Mouse (Mus musculus): ENCODE measurements around the gene Pianp.

Gene Pianp

DNA sequence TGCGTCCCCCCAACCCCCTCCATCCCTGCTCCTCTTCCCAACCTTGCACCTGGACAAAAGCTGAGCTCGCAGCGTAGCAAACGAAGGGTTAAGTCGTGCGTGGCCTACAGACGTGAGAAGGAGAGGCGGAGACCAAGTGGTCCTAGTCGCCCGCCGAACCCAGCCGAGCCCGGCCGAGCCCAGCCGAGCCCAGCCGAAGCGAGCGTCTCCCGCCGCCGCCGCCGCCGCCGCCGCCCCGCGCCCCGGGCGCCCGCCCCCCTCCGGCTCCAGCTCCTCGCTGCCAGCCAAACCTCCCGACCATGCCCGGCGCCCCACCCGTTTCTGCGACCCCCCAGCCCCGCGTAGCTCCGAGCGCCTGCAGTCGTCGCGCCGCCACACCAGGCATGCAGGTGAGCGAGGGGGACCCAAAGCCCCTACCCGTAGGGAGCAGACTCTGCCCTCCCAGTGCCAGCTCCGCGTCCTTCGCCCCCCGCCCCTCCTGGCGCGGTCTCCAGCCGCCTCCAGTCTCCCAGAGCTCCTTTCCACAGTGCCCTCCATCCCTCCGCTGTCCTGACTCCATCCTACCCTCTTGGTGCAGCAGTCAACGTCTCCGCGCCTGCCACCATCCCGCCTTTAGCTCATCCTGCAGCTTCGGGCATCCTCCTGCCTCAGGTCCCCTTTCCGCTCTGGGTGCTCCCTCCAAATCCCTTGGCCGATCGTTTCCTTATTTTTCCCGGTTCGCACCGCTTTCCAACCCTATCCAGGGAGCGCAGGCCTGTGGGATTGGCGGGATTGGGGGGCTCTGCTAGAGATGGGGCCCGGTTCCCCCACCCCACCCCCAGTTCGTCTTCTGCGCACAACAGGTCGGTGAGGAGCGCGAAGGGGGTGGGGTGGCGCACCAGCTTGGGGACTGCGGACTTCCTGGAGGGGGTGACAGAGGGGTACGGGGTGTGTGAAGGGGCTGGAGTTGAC is at the start of gene Pianp:
Pianp (plus strand) TSS at position 144 of the 951 bp plus-strand sequence.
- DNase-seq (ENCODE audit: low read depth): peak; percentile 79

DNA sequence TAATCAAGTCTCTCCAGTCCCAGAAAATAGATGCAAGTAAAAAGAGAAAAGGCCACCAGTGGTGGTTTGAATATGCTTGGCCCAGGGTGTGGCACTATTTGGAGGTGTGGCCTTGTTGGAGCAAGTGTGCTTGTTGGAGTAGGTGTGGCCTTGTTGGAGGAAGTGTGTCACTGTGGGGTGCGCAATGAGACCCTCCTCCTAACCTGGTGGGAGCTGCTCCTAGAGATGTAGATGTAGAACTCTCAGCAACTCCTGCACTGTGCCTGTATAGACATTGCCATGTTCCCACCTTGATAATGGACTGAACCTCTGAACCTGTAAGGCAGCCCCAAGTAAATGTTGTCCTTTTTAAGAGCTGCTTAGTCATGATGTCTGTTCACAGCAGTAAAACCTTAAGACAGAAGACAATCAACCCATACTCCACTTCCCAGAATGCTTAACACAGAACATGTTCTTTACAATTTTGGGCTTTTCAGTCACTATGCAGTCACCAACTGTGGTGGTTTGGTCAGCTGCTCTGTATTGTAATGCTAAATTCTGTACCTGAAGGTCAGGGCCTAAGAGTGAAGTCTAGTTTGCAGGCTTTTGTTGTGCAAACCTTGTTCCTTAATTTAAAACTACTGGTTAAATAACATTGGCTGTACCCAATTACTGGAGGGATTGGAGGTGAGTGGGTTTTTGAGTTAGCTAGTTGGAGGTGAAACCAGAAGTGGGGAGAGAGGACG is 42.3 kb upstream of the Pianp start:
- DNase-seq (ENCODE audit: low read depth): no peak

DNA sequence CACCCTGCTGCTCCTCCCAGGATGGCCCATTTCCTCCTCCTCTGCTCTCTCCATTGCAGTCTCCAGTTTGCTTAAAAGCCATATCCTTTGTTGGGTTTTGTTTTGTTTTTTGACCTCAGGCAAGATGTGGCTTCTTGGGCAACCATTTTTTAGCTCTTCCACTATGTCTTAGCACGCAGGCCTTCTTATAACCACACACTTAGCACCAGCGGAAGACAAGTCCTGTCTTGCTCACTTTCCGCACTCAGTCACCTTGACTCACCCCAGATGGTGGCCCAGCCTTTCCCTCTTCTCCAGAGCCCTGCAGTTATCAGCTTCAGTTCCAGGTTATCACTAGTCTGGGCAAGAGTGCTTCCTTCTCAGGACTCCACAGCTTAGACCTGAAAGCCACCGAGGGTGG is 41.3 kb upstream of the Pianp start:
- DNase-seq (ENCODE audit: low read depth): no peak

DNA sequence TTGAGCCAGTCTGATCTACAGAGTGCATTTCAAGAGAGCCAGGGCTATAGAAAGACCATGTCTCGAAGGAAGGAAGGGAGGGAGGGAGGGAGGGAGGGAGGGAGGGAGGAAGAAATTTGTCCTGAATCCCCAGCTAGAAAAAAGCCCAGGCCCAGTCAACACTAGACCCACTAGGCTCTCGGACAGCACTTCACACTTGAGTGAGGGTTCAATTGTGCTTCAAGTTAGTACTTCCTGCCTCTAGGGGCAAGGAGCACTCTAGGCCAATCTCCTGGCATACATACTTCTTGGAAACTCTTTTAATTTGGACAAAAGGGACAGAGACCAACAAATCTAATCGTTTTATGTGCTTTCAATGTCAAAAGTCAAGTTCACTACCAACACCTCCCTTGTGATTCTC is 38.4 kb upstream of the Pianp start:
- no peak for DNase-seq (ENCODE audit: low read depth)

DNA sequence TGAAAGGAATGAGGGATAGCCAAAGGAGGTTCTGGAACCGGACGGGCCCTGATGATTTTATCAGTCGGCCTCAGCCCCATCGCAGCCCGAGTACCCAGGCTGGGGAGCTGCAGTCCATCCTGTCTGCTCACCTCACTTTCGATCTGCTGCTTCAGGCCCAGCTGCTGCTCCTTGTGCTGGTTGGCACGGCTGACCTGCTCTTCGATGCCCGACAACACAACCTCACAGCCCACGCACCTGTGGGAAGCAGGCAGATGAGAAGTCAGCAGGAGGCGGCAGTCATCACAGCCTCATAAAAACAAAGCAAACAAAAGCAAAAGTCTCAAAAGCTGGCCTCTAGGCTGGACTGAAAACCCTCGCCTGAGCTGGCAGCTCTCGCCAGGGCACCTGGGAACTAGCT is 36.5 kb upstream of the Pianp start:
- DNase-seq (ENCODE audit: low read depth): no peak

DNA sequence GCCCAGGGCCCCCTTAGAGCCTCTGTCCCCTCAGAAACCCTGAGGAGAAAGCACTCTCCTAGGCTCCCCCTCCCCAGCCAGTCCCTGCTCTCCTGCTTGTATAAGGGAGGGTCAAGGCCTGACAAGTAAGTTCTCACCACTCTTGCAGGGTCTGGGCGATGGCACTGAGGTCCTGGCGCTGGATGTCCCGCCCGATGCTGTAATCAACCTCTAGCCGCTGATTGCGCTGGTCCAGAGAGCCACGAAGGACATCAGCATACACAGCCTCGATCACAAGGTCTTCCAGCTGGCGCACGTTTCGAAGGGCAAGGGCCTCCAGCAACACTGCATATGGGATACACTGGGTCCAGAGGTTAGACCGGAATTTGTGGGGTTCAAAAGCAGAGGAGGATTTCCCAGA is 35.5 kb upstream of the Pianp start:
- no peak for DNase-seq (ENCODE audit: low read depth)

DNA sequence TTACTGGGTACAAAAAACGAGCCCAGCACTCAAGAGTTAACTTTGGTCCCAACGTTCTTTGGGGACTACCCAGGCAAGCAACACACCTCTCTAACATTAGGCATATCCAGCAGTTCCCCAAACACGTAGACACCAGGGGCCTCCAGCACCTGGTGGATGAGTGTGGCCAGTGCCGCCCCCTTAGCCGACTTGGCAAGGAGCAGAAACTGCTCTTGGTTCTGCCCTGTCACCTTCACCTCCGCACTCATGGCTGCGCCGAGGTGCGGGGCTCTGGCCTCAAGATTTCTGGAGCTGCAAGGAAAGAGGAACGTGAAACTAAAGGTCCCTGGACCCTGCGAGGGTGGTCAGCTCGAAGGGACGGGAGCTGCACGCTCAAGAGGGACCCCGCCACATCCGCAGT is 31.9 kb upstream of the Pianp start:
- DNase-seq (ENCODE audit: low read depth): no peak

DNA sequence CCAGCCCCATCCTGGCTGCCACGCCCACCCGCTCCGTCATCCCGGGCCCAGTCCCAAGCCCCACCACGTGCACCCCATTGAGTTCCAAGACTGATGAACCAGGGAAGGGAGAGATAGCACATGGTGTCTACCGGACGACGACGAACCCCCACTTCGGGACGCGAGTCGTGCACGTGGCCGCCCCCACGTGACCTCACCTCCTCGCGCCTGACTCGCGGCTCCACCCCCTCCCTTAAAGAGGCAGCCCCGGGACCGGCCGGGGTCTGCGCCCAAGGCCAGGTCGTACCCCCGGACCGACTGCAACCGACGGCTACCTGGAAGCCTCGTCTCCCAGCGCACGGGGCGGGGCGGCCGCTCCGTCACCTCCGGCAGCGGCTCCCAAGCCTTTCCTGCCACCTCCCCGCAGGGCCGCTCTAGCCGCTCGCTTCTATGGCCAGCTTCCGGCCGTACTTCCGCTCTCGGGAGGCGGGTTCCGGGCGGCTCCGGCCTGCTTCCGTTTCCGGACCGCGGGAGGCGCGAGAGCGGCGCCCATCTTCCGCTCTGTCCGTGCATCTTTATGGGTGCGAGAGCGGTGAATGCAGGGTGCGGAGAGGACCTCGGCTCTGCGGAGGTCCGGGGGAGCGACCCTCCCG is 31.3 kb upstream of the Pianp start, which contains the start of gene Cops7a:
Cops7a (minus strand) TSS at position 451 of the 632 bp plus-strand sequence.
- peak; percentile 95 for DNase-seq (ENCODE audit: low read depth)

DNA sequence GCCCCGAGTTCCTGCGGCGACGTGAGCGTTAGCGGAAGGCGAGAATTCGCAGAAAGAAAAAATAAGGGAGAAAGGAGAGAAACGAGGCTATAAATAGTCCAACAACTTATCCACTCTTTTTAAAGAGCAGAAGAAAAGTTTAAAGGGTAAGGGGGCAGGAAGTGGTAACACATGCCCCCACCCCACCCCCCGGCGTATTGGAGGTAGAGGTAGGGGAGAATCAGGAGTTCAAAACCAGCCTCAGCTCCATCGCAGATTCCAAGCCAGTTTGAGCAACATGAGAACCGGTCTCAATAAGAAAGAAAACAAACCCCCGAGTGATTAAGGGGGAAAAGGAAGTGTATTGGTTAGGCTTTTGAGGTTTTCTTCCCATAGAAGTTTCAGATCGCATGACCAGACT is 30.7 kb upstream of the Pianp start:
- DNase-seq (ENCODE audit: low read depth): no peak

DNA sequence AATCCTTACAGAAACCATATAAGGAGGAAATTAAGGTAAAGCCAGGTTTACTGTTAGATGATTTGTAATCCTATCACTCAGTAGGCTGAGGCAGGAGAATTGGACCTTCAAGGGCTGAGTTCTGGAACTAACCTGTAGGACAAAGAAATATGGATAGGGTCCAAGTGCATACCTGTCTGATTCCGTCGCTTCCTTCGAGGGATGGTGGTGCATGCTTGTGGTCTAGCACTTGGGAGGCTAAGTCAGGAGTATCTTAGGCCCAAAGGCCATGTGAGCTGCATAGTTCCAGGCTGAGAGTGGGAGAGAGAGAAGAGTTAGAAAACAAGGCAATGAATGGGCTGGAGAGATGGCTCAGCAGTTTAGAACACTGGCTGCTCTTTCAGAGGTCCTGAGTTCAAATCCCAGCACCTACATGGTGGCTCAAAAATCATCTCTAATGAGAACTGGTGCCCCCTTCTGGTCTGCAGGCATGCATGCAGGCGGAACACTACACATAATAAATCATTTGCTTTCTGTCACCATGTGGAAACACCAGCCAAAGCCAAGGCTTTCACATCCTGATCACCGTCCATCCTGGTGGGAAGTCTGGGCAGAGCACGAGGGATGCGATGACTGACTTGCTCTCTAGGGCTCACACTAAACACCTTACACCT is 29.9 kb upstream of the Pianp start:
- peak; percentile 64 for DNase-seq (ENCODE audit: low read depth)

DNA sequence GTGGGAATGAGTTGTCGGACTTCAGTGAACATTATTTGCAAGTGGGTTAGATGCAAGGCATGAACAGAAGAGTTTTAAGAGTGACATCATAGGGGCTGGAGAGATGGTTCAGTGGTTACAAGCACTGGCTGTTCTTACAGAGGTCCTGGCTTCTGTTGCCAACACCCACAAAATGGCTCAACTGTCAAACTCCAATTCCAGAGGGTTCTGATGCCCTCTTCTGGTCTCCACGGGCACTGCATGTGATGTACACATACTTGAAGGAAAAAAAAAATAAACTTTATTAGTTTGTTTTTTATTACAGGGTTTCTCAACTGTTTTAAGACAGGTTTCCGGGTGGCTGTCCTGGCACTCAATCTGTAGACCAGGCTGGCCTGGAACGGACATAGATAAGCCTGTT is 28.7 kb upstream of the Pianp start:
- DNase-seq (ENCODE audit: low read depth): peak; percentile 79

DNA sequence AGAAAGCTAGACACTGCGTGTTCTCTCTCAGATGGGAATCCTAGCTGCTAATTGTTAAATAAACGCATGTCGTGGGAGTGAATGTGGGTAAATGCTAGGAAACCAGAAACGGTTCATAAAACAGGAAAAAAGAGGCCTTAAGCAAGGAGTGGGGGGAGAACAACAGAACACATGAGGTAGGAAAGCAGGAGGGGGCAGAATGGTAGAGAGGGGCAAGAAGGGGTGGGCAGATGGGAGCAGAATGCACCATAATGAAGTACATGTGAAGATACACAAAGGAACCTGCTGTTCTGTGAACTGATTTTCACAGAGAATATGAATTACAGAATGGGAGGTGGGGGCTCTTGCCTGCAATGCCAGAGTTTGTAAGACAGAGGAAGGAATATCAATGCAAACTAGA is 4.3 kb upstream of the Pianp start:
- no peak for DNase-seq (ENCODE audit: low read depth)

DNA sequence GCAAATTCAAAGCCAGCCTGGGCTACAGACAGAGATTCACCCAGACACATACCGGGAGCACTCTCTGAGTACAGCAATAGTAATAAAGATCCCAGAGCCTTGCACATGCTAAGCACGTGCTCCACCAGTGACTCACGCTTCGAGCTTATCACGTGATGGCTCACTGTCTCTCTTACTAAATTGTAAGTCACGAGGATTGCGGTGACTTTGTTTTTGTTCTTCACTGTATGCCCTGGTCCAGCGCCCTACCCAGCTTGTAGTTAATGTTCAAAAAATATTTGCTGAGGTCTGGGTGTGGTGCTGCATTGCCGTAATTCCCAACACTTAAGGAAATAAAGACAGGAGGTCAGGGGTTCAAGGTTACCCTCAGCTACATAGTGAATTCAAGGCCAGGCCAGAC is 3.1 kb upstream of the Pianp start:
- DNase-seq (ENCODE audit: low read depth): no peak

DNA sequence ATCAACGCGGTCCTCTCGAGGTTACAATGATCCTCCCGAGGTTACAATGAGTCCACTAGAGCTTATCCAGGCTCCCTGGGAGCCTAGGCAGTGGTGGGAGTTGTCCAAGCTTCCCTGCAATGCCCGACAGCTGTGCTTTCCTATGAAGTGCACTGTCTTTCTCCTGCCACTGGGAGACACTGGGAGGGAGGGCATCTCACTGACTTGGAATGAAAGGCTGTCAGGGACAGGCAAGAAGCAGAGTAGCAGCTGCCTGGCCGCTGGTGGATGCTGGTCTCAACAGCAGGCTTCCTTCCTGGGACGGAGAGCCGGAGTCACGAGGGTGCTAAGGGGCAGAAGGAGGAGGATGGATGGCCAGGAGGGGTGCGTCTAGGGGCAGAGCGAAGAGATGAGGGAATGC is 2.6 kb upstream of the Pianp start:
- DNase-seq (ENCODE audit: low read depth): no peak

DNA sequence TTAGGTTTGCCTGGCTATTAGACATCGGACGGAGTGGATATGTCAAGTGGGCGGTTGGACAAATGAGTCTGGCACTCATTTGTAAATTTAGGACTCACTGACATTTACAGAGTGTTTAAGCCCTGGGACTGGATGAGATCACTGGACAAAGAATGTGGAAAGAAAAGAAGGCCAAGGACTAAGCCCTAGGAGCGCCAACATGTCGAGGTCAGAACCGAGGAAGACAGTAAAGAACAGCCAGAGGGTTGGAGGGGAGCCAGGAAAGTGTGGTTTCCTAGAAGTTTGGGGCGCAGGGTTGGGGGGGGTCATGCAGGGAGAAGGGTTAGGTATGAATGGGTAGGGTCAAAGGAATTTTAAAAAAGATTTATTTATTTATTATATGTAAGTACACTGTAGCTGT is 1.2 kb upstream of the Pianp start:
- DNase-seq (ENCODE audit: low read depth): no peak

DNA sequence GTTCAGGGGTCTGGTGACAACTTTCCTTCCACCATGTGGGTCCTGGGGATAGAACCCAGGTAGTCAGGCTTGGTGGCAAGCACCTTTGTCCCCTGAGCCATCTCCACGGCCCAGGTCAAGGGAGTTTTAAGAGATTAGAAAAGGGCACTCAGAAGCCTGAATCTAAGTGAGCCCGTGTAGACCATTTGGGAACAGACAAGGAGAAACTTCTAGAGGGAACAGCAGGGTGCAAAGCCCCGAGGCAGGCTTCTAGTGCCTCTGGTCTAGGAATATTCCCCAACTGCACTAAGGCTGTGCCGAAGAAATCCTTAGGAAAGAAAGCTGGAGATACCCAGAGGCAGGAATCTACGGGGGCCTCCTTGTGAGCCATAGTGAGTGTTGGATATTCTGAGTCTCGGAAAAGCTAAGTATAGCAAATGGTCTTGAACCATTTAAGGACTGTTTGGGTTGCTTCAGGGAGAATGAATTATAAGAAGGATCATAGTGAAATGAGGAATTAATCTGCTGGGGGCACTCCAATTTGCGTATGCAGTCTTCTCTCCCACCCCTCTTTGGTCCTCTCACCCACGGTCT is 577 bp upstream of the Pianp start:
- DNase-seq (ENCODE audit: low read depth): no peak

DNA sequence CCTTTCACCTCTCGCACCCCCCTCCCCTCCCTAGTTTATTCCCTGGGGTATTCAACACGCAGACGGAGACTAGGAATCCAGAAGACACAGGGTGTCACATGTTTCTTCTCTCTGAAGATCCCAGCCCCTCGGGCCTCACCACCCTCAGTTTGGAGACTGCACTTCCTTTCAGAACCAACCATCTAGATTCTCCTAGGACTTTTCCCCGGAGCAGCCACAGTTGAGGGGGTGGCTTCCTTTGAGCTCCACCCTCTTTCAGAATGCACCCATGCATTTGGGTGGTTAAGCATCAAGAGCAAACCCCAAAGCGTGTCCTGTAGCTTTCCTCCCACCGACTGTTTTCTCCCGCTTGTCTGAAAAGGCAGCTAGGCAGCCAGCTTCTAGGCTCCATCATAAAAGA is 1.6 kb downstream of the Pianp start:
- DNase-seq (ENCODE audit: low read depth): peak; percentile 33

DNA sequence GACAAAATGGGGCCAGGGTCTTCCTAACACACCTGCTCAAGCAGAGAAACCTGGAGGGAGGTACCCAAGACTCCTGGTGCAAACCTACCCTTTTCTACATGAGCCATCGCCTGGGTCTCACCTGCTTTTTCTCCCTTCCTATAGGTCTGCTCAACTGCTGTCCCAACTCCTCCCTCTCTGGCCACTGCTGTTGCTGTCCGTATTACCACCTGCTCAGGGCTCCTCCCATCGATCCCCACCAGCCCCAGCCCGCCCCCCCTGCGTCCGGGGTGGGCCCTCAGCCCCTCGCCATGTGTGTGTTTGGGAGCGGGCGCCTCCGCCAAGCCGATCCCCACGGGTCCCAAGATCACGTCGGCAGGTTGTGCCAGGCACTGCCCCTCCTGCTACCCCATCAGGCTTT is 2.6 kb downstream of the Pianp start:
- no peak for DNase-seq (ENCODE audit: low read depth)

DNA sequence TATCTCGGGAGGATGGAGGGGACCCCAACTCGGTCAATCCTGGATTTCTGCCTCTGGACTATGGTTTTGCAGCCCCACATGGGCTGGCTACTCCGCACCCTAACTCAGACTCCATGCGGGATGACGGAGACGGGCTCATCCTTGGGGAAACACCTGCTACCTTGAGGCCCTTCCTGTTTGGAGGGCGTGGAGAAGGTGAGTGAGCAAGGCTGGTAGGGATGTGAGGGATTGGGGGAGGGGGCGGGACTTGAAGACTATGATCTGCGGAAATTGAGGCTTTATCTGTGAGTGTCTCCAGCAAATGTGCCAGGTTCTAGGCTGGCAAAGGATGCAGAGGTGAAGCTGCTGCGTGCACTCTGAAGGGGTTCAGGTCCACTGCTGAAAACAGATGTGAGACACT is 3.1 kb downstream of the Pianp start:
- DNase-seq (ENCODE audit: low read depth): no peak

DNA sequence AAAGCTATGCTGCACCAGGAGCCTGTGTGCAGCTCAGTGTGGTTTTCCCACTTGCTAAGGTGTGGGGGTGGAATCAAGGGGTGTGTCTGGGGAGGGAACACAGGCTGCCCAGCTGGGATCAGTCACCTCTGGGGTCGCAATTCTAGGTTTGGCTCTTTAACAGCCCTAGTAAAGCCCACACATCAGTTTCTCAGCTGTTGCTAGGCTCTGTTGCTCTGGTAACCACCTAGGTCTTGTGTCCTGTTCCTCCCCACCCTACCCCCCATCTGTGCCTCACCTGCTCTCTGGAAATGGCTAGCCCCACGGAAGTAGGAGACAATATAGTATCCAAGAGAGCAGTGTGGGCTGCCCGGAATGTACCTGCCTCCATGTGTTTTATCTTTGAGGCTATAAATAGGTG is 7.2 kb downstream of the Pianp start:
- DNase-seq (ENCODE audit: low read depth): no peak

DNA sequence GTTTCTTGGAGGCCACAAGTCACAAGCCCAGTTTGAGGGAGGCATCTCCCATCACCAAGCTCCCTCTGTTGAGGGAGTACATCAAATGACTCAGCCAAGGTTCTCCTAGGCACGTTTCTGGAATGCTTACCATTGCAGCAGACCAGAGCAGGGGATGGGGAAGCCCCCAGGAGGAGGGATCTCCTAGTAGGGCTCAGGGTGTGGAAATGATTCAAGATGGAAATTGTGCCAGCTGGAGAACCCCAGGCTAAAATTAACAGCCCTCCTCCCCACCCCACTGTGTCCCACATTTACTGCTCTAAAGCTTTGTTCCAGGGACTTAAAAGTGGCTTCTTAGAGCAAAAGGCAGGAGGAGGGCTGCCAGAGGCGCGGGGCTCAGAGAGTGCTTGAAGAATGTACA is 8.6 kb downstream of the Pianp start:
- DNase-seq (ENCODE audit: low read depth): no peak

DNA sequence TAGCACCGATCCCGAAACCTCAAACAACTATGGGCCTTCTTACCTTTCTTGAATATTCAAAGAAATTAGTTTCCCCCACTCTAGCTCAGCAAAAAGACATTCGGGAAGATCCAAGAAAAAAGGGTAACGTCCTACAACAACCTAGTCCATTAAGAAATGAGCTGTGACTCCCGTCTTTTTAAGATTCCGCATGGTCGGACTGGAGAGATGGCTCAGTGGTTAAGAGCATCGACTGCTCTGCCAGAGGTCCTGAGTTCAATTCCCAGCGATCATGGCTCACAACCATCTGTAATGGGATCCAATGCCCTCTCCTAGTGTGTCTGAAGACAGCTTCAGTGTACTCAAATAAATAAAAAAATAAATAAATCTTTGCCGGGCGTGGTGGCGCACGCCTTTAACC is 11.6 kb downstream of the Pianp start:
- no peak for DNase-seq (ENCODE audit: low read depth)
